Mouse (Mus musculus) thymus, adult 2 months (tissue): Measurements from ENCODE around the gene Slc32a1. TPM values are rescaled to one million over a fixed set of nuclear protein-coding genes. Genes with fewer than 3 reads are reported as not detected.
A peak's percentile ranks its signal among the peaks of the same experiment; 100 is the strongest.

ENCODE experiments used
- DNase-seq: peaks from one replicate; pipeline ENCODE4 v3.0.0; 2021
- H3K27ac ChIP-seq: fragments of 200-500 bp; 2 replicates; pipeline ENCODE4 v1.5.1; 2012; ENCODE audit warnings: low read length, control low read depth; ENCODE audit not compliant: control insufficient read depth, insufficient read depth
- H3K27me3 ChIP-seq: fragments of 200-500 bp; 2 replicates; pipeline ENCODE4 v1.6.1; 2012; ENCODE audit warnings: mild to moderate bottlenecking, low read length, moderate library complexity, mixed read lengths; ENCODE audit not compliant: control insufficient read depth, insufficient read depth
- H3K36me3 ChIP-seq: fragments of 200-500 bp; 2 replicates; pipeline ENCODE4 v1.6.1; 2012; ENCODE audit warnings: mild to moderate bottlenecking, low read length, moderate library complexity; ENCODE audit not compliant: control insufficient read depth, insufficient read depth
- H3K4me1 ChIP-seq: fragments of 200-500 bp; replicated peaks from 2 replicates; pipeline ENCODE4 v1.6.1; 2012; ENCODE audit warnings: low read length; ENCODE audit not compliant: control insufficient read depth, insufficient read depth
- H3K4me3 ChIP-seq: fragments of 200-500 bp; 2 replicates; pipeline ENCODE4 v1.5.1; 2012; ENCODE audit warnings: mild to moderate bottlenecking, low read length, control low read depth, moderate library complexity; ENCODE audit not compliant: control insufficient read depth, insufficient read depth
- CTCF ChIP-seq: fragments of 200-500 bp; IDR thresholded peaks from 2 replicates; pipeline ENCODE4 v1.5.1; 2012; ENCODE audit warnings: mild to moderate bottlenecking, control low read depth, low read length, moderate library complexity, borderline replicate concordance; ENCODE audit not compliant: control insufficient read depth, poor library complexity, insufficient read depth; ENCODE audit errors: extremely low read depth
- POLR2A ChIP-seq: fragments of 200-500 bp; IDR thresholded peaks from 2 replicates; pipeline ENCODE4 v1.6.1; 2012; ENCODE audit warnings: mild to moderate bottlenecking, low read length, control low read depth, moderate library complexity; ENCODE audit not compliant: control insufficient read depth, poor library complexity, insufficient read depth; ENCODE audit errors: extremely low read depth
- WGBS: fragments of 180-500 bp; shearing (Covaris S2); methylation state at CpG from one replicate; pipeline ENCODE4 v1.1.7; 2018; 5-methylcytosine and 5-hydroxymethylcytosine counted together
- polyA plus RNA-seq: library from polyadenylated mRNA; depleted of rRNA; stranded (reverse); fragments of >200 nt; gene quantifications from 2 replicates; pipeline ENCODE4 v1.2.3, GENCODE M21; 2012

Gene Slc32a1
- polyA plus RNA-seq, 1 experiment, result 0.11 TPM

DNA sequence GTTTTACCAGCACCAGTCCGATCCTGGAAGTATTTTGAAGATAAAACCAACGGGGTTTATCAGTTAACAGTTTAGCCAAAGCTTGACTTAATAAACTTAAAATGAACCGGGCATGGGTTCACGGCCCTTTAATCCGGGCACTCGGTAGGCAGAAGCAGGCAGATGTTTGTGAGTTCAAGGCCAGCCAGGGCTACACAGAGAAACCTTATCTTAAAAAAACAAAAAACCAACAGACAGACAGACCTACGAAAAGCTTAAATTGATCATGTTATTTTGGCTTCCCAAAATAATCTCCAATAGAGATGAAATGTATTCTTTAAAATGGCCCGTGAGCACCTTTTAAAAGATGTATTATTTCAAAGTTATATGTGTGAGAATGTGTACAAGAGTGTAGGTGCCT, 15.1 kb downstream of the Slc32a1 start:
- TF ChIP-seq POLR2A (no peak), CTCF (no peak)
- Histone ChIP-seq H3K27ac (no peak overlapping the region), H3K4me1 (peaks cover 11% of the 10 kb centered on the region), H3K36me3 (peaks cover 27% of the 10 kb centered on the region), H3K27me3 (no peaks in the 10 kb centered on the region; the same call in 1 of the 2 replicates), H3K4me3 (peak overlapping the region; percentile 84)
- no peak for DNase-seq
- WGBS, result 28% methylated on average over 8 of the region's 8 CpGs

DNA sequence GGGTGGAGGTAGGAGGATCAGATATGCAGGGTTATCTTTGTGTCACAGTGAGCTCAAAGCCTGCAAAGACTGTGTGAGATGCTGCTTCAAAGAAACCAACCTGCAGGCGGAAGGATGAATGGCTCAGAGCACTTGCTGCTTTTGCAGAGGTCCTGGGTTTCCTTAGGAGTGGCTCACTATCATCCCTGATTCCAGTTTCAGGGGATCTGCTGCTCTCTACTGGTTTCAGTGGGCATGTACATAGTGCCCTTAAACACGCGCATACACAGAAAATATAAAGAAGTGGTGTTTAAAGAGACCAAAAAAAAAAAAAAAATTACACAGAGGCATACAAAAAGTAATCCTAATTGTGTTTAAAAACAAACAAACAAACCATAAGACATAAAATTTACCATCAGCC, 18.3 kb downstream of the Slc32a1 start:
- no peak for DNase-seq
- Histone ChIP-seq H3K4me1 (peaks cover 11% of the 10 kb centered on the region), H3K4me3 (no peak overlapping the region), H3K36me3 (peaks cover 56% of the 10 kb centered on the region), H3K27me3 (no peaks in the 10 kb centered on the region), H3K27ac (no peak overlapping the region)
- 90% methylated on average over 3 of the region's 3 CpGs for WGBS
- no peak for TF ChIP-seq POLR2A
- TF ChIP-seq CTCF, result no peak

DNA sequence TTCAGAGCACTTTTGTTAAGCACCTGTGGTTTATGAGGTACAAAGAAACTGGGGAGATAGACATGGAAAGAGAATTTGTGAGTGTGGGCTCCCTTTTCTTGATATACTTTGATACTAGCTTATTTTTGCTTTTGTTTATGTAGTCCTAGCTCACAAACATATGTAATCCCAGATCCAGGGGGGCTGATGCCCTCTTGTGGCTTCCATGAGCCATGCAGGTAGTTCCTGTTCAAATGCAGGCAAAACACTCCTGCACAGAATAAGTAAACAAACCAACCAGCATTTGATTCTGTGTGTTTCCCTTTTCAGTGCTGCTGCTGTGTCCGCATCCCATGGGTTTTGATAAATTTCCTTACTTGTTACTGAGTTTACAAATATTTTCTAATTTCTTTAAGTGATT, 18.8 kb downstream of the Slc32a1 start:
- H3K4me3 ChIP-seq, result no peak overlapping the region
- no peak for DNase-seq
- H3K27me3 ChIP-seq, result no peaks in the 10 kb centered on the region
- peaks cover 11% of the 10 kb centered on the region for H3K4me1 ChIP-seq
- 98% methylated on average over 1 of the region's 1 CpGs for WGBS
- H3K27ac ChIP-seq, result no peak overlapping the region
- H3K36me3 ChIP-seq, result peaks cover 59% of the 10 kb centered on the region
- TF ChIP-seq CTCF (no peak), POLR2A (no peak)

DNA sequence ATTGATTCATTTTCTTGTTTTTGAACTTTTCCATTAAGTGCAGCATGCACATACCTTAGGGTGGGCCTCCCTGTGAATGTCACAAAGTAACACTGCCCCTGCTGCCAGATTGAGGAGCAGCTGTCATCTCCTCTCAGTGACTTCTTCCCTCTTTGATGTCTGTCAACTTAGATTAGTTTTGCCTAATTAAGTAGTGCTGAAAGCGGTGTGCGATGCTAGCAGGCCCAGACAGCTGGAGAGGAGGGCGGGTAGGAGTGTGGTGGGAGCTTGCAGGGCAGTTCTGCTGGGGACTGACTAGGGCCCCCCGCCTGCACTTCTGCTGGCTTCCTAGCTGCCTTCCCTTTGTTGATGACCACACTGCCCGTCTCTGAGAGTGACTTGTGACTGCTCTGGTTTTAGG, 21.3 kb downstream of the Slc32a1 start:
- Histone ChIP-seq H3K27ac (no peak overlapping the region), H3K4me1 (no peaks in the 10 kb centered on the region), H3K36me3 (peaks cover 79% of the 10 kb centered on the region), H3K27me3 (no peaks in the 10 kb centered on the region), H3K4me3 (no peak overlapping the region)
- TF ChIP-seq POLR2A, result no peak
- TF ChIP-seq CTCF, result no peak
- 99% methylated on average over 5 of the region's 5 CpGs for WGBS
- DNase-seq, result no peak

DNA sequence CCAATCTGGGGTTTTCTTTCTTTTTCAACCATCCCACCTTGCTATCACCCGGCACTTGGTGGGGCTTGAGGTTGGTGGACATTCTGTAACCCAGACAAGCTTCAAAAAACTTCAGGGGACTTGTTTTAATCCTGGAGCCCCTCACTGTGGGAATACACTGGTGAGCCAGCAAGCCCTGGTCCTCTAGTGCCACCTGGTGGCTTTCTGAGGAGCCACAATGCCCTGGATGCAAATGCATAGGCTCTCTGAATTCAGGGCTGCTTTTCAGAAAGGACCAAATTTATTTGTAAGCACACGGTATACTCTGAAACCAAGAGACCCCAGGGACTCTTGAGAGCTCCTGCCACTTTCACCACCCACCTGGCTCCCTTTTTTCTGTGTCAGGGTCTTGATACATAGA, 31.3 kb downstream of the Slc32a1 start:
- peaks cover 25% of the 10 kb centered on the region for H3K36me3 ChIP-seq
- H3K27ac ChIP-seq, result no peak overlapping the region
- 22% methylated on average over 2 of the region's 2 CpGs for WGBS
- no peak overlapping the region for H3K4me3 ChIP-seq
- no peaks in the 10 kb centered on the region for H3K27me3 ChIP-seq
- TF ChIP-seq CTCF, result peak; percentile 73; the same call in 1 of the 2 replicates
- TF ChIP-seq POLR2A, result no peak
- DNase-seq, result peak; percentile 70
- H3K4me1 ChIP-seq, result no peaks in the 10 kb centered on the region

DNA sequence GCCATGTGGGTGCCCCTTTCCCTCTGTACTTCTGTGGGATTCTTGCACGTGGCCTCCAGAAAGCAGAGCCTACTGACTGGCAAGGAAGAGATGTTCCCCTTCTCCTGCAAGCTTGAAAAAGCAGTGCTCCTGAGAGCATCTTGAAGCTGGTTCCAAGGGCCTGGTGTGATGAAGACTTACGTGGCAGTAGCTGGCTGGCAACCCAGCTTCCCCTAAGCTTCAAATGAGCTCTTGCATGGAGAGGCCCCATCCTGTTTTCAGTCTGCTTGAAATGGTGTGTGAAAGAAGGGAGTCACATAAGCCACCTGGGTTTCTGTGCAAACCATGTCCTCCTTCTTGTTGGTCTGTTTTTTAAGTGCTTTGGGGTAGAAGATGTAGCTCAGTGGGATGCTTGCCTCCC, 32.0 kb downstream of the Slc32a1 start:
- 94% methylated on average over 2 of the region's 2 CpGs for WGBS
- H3K4me3 ChIP-seq, result no peak overlapping the region

DNA sequence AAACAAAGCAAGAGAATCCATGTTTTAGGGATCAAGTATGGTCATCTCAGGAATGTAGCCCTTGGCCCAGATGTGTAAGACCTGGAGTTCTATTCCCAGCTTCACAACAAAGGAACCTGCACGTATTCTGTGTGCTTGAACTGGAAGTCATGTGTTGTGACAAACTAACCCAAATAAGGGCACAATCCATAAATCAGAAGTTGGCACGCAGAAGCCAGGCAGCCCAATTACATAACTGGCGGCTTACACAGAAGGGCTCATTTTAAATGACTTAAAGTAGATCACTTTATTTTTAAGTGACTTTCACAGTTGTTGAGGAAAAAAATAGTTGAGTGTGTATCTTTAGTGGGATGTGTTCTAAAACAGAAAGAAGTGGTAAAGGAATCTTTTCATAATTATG, 33.2 kb downstream of the Slc32a1 start:
- H3K4me3 ChIP-seq, result no peak overlapping the region
- no peaks in the 10 kb centered on the region for H3K4me1 ChIP-seq
- no peaks in the 10 kb centered on the region for H3K27me3 ChIP-seq
- TF ChIP-seq CTCF, result no peak
- TF ChIP-seq POLR2A, result no peak
- H3K36me3 ChIP-seq, result peaks cover 15% of the 10 kb centered on the region
- H3K27ac ChIP-seq, result no peak overlapping the region
- 90% methylated on average over 3 of the region's 3 CpGs for WGBS
- no peak for DNase-seq

More for the DNA sequence above, 32.0 kb downstream of the Slc32a1 start:
- TF ChIP-seq POLR2A (no peak), CTCF (no peak)
- H3K27ac ChIP-seq, result no peak overlapping the region
- H3K27me3 ChIP-seq, result no peaks in the 10 kb centered on the region
- peaks cover 19% of the 10 kb centered on the region for H3K36me3 ChIP-seq
- no peak for DNase-seq
- H3K4me1 ChIP-seq, result no peaks in the 10 kb centered on the region
